Mouse (Mus musculus) layer of hippocampus, adult 2 months (tissue): ENCODE measurements around the gene Srd5a1. TPM values are rescaled to one million over a fixed set of nuclear protein-coding genes. Genes with fewer than 3 reads are reported as not detected.

Experiments
- DNase-seq, 2 experiments: peaks; one replicate each; pipeline ENCODE4 v3.0.0; 2022; ENCODE audit warnings: low spot score in 2 of 2
- H3K27ac ChIP-seq: fragments of 200-600 bp; 2 replicates; pipeline ENCODE4 v1.8.1; 2022
- H3K4me3 ChIP-seq: fragments of 200-600 bp; 2 replicates; pipeline ENCODE4 v1.8.1; 2022; ENCODE audit warnings: mild to moderate bottlenecking
- CTCF ChIP-seq: fragments of 200-600 bp; conservative IDR thresholded peaks from 2 replicates; pipeline ENCODE4 v1.8.1; 2022; ENCODE audit warnings: antibody characterized with exemption, mild to moderate bottlenecking, moderate library complexity
- total RNA-seq, 2 experiments: library from RNA; stranded (reverse); gene quantifications; 2 replicates each; pipeline ENCODE4 v1.2.3; 2021

Gene Srd5a1
- total RNA-seq, 2 experiments from 2014 or later: 8.2 to 8.6 TPM

- DNase-seq: no peak
- Histone ChIP-seq H3K4me3 (no peak overlapping the region), H3K27ac (no peak overlapping the region)
- no peak for TF ChIP-seq CTCF
Measured at GRCm38 (mm10) chr13:69556728-69557127, 54.5 kb downstream of the Srd5a1 start.

GRCm38 (mm10) chr13:69555957-69556482 is 55.2 kb downstream of the Srd5a1 start:
- no peak for DNase-seq
- H3K4me3 ChIP-seq: no peak overlapping the region
- TF ChIP-seq CTCF: no peak
- no peak overlapping the region for H3K27ac ChIP-seq

GRCm38 (mm10) chr13:69555045-69555444 is 56.2 kb downstream of the Srd5a1 start:
- Histone ChIP-seq H3K27ac (no peak overlapping the region), H3K4me3 (no peak overlapping the region)
- TF ChIP-seq CTCF: no peak
- no peak for DNase-seq

- no peak for TF ChIP-seq CTCF
- no peak overlapping the region for H3K27ac ChIP-seq
- no peak overlapping the region for H3K4me3 ChIP-seq
- DNase-seq: no peak
Measured at GRCm38 (mm10) chr13:69554255-69554654, 57.0 kb downstream of the Srd5a1 start.

GRCm38 (mm10) chr13:69553024-69553423 is 58.2 kb downstream of the Srd5a1 start:
- no peak overlapping the region for H3K27ac ChIP-seq
- peak; percentile 87 for TF ChIP-seq CTCF
- no peak for DNase-seq

GRCm38 (mm10) chr13:69550831-69551230 is 60.4 kb downstream of the Srd5a1 start:
- no peak overlapping the region for H3K27ac ChIP-seq
- TF ChIP-seq CTCF: no peak
- H3K4me3 ChIP-seq: no peak overlapping the region
- DNase-seq: no peak

More at GRCm38 (mm10) chr13:69553024-69553423, 58.2 kb downstream of the Srd5a1 start:
- no peak overlapping the region for H3K4me3 ChIP-seq

- TF ChIP-seq CTCF: peak; percentile 61
- no peak for DNase-seq
- H3K4me3 ChIP-seq: no peak overlapping the region
Measured at GRCm38 (mm10) chr13:69549980-69550379, 61.3 kb downstream of the Srd5a1 start.

GRCm38 (mm10) chr13:69547488-69548180 is 63.6 kb downstream of the Srd5a1 start:
- DNase-seq: no peak
- no peak for TF ChIP-seq CTCF
- H3K27ac ChIP-seq: no peak overlapping the region
- no peak overlapping the region for H3K4me3 ChIP-seq

More at GRCm38 (mm10) chr13:69549980-69550379, 61.3 kb downstream of the Srd5a1 start:
- H3K27ac ChIP-seq: no peak overlapping the region

GRCm38 (mm10) chr13:69545019-69545418 is 66.2 kb downstream of the Srd5a1 start:
- peak; percentile 72 for TF ChIP-seq CTCF
- Histone ChIP-seq H3K27ac (no peak overlapping the region), H3K4me3 (no peak overlapping the region)
- no peak for DNase-seq

- Histone ChIP-seq H3K27ac (0 out of 2 replicates have a peak overlapping the region, but pooled peaks have one; percentile 61), H3K4me3 (no peak overlapping the region)
- no peak for DNase-seq
- TF ChIP-seq CTCF: no peak
Measured at GRCm38 (mm10) chr13:69543595-69543994, 67.6 kb downstream of the Srd5a1 start.

- TF ChIP-seq CTCF: no peak
- peak overlapping the region; percentile 61 for H3K27ac ChIP-seq
- no peak for DNase-seq
- H3K4me3 ChIP-seq: no peak overlapping the region
Measured at GRCm38 (mm10) chr13:69542571-69543352, 68.5 kb downstream of the Srd5a1 start.

- Histone ChIP-seq H3K4me3 (no peak overlapping the region; the same call in 1 of the 2 replicates), H3K27ac (peak overlapping the region; percentile 61)
- DNase-seq: peak; percentile 51 to 75
- TF ChIP-seq CTCF: no peak
Measured at GRCm38 (mm10) chr13:69541776-69542175, 69.5 kb downstream of the Srd5a1 start.

GRCm38 (mm10) chr13:69541209-69541608 is 70.0 kb downstream of the Srd5a1 start:
- Histone ChIP-seq H3K4me3 (no peak overlapping the region), H3K27ac (peak overlapping the region; percentile 61; the same call in 1 of the 2 replicates)
- TF ChIP-seq CTCF: no peak
- no peak for DNase-seq

- DNase-seq: peak in 1 of 2 experiments; percentile 8
- H3K4me3 ChIP-seq: no peak overlapping the region
- no peak for TF ChIP-seq CTCF
- no peak overlapping the region for H3K27ac ChIP-seq
Measured at GRCm38 (mm10) chr13:69538327-69538726, 72.9 kb downstream of the Srd5a1 start.
